Mouse (Mus musculus) CD8-positive naive resting alpha-beta T cell, adult 2 months (primary cell): Measurements from ENCODE around the gene Rps6ka4.

Experiments used
- DNase-seq, 2 experiments: peaks; one replicate each; pipeline ENCODE4 v3.0.0; 2022; ENCODE audit warnings: low read depth in 2 of 2, low spot score in 2 of 2

The Rps6ka4 gene

GRCm38 (mm10) chr19:6840475-6841291 is at the start of gene Rps6ka4:
Gene Rps6ka4, minus strand, starts transcription at chr19:6840636.
- DNase-seq: peak; percentile 21 to 29

GRCm38 (mm10) chr19:6877965-6878364 is 37.5 kb upstream of the Rps6ka4 start:
- DNase-seq: no peak

DNA sequence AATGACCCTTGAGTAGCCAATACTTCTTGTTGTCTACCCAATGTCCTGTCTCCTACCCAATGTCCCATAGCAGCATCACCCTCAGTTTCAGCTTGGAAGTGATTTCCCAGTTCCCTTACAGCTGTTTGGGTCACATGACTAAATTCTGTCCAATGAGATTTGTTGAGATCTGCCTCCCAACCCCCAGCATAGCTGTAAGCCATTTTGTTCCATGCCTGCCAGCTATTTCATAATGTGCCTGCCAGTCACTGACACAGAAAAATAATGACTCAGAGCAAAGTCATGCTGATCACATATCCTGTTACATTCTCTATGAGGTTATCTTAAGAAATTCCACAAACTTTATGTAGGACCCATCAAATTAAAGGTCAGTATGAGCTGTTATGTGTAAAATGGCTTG is 36.4 kb upstream of the Rps6ka4 start:
- no peak for DNase-seq

GRCm38 (mm10) chr19:6875834-6876233 is 35.4 kb upstream of the Rps6ka4 start:
- DNase-seq: no peak

- DNase-seq: no peak
Measured at GRCm38 (mm10) chr19:6874257-6874656, 33.8 kb upstream of the Rps6ka4 start.

DNA sequence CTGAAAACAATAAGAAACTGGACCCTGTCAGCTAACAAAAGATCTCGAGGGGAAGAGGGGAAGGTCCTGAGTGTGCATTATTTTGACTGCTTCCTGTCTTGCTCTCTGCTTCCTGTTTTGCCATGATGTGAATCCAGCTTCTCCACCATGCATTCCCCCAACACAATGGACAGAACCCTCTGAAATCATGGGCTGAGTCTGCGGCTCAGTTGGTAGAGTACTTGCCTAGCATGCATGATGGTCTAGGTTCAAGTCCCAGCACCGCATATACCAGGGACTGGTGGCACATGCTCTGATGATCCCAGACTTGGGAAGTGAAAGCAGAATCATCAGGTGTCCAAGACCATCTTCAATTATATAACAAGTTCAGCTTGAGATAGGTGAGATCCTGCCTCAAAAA is 32.3 kb upstream of the Rps6ka4 start:
- no peak for DNase-seq

- peak; percentile 25 to 45 for DNase-seq
Measured at GRCm38 (mm10) chr19:6871574-6872271, 31.3 kb upstream of the Rps6ka4 start.

DNA sequence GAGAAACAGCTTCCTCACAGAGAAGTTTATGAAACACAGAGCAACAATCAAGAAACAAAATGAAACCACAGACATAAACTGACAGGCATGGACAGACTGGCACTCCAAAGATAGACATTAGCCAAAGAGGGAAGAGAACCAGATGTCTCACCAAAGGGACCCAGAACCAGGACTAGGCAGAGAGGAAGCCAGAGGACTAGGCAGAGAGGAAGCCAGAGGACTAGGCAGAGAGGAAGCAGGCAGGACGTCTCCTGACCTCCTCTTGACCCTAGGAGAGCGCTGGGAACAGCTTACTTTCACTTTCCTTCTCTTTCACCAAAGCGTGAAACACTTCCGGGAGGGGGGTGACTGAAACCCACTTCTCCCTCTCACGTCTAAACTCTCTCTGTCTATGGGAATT is 28.9 kb upstream of the Rps6ka4 start:
- DNase-seq: peak; percentile 50 to 61

DNA sequence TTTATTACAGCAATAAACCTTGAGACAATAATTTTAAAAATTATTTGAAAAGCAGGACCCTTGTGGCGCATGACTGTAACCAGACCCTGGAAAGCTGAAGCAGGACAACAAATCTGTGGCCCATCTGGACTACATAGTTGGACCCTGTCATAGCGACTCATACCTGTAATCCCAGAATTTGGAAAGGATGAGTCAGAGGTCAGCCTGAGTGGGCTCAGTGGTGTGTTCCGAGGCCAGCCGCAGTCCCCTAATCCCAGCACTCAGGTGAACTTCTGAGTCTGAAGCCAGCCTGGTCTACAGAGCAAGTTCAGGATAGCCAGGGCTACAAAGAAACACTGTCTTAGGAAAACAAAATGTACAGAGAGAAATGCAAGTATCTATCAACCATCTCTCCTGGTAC is 21.0 kb upstream of the Rps6ka4 start:
- no peak for DNase-seq

DNA sequence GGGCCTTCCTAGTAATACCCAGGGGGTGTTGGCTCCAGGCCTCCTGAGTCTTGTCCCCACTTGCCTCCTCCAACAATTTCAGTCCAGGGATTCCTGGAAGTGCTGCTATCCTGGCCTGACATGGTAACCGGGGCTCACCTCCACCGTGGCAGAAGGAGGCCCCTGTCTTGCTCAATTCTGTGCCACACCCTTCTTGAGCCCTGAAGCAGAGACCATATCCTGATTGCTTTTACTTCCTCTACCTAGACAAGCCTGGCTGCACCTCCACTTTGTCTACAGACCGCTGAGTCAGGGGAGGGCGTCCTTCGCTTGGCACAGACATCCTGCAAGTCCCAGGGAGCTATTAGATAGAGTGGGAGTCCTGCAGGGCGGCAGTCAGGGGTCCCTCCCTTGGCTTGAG is 20.3 kb upstream of the Rps6ka4 start:
- DNase-seq: no peak

DNA sequence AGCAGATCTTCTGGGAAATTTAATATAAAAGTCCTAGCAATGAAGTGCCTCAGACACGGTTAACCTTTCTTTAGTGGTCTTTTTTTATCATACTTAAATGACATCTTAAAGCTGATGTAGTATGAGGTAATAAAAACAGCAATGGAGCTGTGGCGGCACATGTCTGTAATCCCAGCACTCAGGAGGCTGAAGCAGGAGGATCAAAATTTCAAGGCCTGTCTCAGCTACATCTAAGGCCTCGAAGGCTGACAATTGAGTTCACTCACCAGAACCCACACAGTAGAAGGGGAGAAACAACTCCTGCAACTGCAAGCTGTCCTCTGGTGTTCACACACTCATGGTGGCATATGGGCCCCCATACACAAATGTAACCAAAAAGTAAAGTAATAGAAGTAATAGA is 19.5 kb upstream of the Rps6ka4 start:
- no peak for DNase-seq

- no peak for DNase-seq
Measured at GRCm38 (mm10) chr19:6859032-6859651, 18.7 kb upstream of the Rps6ka4 start.

DNA sequence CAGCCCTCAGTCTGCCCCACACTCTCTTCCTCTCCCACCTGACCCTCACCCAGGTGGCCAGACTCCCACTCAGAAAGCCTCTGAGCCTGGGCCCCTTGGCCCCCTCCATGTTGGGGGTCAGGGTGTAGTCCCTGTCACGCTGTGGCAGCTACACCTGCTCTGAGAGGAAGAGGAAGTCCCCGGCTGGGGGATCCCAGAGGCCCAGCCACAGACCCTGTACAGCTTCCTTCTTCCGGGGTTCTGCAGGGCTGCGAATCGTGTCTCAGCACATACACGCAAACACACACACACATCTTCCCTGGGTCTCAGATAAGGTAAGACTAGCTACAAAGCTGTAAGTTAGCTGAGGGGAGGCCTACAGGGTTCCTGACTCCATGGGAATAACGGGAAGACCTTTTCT is 17.6 kb upstream of the Rps6ka4 start, which contains the start of gene Ccdc88b:
Ccdc88b (minus strand) TSS at position 181 of the 400 bp plus-strand sequence.
- DNase-seq: peak; percentile 56 to 72

- DNase-seq: no peak
Measured at GRCm38 (mm10) chr19:6857391-6858005, 17.1 kb upstream of the Rps6ka4 start.

DNA sequence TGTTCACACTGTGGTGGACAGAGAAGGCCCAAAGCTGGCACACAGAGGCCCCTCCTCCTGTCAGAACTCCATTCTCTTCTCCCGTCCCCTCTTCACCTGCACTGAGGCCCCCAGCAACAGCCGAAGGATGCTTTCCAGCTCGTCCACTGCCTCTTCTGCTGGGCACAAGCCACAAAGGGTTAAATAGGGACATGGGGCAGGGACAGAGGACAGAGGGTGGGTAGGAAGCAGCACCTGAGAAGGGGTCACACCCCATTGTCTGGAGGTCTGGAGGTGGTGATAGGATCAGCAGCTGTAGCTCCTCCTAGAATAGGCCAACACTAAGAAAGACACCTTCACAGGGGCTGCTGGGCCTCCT is 16.5 kb upstream of the Rps6ka4 start:
- no peak for DNase-seq

DNA sequence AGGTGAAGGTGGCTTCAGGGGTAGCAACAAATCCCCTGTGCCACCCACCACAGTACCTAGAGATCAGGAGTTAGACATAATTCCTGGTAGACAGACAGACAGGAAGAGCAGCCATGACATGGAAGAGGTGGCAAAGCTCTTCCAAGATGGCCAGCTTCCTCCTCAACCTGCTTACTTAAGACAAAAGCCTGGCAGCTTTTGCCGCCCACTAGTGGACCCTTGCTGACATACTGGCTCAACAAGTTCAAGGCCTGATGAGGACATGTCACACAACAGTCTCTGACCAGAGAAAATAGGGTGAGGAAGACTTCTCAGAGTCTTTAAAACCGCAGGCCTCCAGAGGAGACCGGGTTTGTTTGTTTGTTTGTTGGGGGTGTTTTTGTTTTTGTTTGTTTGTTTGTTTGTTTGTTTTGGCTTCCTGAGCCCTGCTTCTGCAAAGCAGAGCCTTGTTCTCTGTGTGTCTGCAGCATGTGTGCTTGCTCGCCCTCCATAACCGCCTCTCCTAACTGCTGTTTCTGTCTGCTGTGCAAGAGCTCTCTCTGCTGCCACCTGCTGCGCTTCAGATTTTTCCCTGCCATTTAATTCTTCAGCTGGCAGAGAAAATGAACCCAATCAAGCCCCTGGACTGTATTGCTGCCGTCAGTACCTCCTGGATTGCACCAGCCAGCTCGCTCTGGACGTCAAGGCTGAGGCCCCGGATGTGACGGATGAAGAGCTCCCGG is 16.0 kb upstream of the Rps6ka4 start:
- peak in 1 of 2 experiments; percentile 41 for DNase-seq

DNA sequence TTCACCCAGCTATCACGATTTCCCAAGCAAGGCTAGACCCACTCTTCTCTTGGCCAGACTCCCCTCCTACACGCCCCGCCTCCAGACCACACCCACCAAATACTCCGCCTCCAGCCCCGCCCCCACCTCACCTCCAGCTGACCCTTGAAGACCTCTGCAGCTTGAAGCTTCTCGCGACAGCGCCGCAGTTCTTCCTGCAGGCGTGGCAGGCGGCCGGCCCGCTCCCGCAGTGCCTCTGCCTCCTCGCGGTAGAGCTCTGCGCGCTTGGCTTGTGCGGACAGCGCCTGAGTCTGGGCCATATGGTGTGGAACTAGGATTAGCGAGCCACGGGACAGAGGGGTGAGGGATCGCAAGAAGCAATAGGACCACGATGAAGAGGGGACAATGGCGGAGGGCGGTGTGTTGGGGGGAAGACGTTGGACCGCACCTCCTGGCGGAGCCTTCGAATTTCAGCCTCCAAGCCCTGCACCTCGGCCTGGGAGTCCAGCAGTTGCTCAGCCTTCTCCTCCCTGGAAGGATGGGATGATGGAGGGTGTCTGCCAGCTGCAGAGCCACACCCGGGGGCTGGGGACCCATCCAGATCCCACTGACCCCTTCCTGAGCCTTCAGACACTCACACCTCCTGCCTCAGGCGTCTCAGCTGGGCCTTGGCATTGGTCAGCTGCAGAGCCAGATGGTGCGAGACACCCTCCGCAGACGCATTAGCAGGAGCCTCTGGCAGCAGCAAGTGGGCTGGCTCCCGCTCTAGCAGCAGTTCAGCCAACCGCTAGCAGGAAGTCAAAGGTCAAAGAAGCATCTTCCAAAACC is 15.0 kb upstream of the Rps6ka4 start:
- DNase-seq: no peak

GRCm38 (mm10) chr19:6854658-6855057 is 14.2 kb upstream of the Rps6ka4 start:
- DNase-seq: no peak

GRCm38 (mm10) chr19:6853903-6854302 is 13.5 kb upstream of the Rps6ka4 start:
- DNase-seq: no peak
